Mouse (Mus musculus): ENCODE results near the gene Crybg3. TPM values are rescaled to one million over a fixed set of nuclear protein-coding genes. Genes with fewer than 3 reads are reported as not detected.

Crybg3 gene
- total and polyA plus RNA-seq, 3 experiments = 2.7 to 5.0 (median 2.8) TPM

DNA sequence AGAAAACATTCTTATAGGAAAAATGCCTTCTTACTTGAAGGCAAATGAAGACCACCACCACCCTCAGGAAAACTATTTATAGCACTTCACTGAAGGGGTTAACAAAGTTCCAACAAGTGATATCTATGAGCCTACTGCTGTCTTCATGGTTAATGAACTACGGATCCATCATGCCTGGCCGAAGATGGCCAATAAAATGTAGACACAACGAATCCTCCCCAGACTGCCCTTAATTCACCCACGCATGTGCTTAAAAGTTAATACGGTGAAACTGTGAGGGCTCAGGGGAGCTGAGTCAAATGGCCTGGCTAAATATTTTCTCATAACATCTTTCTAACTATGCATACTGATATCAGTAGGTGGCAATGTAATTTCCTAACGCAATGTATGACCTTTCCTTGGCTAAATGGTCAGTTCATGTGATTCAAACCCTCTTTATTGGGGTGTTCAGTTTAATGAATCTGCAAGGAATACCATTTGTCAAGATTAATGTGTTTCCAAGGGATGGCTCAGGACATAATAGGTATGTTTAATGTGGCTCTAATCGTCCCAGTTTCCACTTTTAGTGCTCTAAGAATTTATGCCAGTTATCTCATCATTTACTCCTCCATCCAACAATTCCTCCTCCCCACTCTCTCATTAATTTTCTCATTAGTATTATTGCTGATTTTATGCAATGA, 155.8 kb downstream of the Crybg3 start:
- no peaks in the 10 kb centered on the region for H3K36me3 ChIP-seq (replicated peaks in 1 of 2; ENCODE audit: control insufficient read depth in 1 of 2, insufficient read depth in 1 of 2, low read length in 1 of 2)
- H3K9me3 ChIP-seq (replicated peaks; ENCODE audit: low read length) = no peaks in the 10 kb centered on the region
- H3K4me3 ChIP-seq (replicated peaks in 1 of 3; ENCODE audit: low read depth in 2 of 3, low read length in 2 of 3, poor library complexity in 1 of 3) = no peak overlapping the region
- no peak overlapping the region for H3K9ac ChIP-seq (ENCODE audit: insufficient read depth, low read depth)
- TF ChIP-seq JUN (IDR thresholded peaks at IDR 0.05; ENCODE audit: insufficient read depth, low read depth, low read length) (no peak), MAFK (IDR thresholded peaks at IDR 0.05; ENCODE audit: insufficient replicate concordance, low read length) (no peak), USF2 (conservative IDR thresholded peaks at IDR 0.05; ENCODE audit: low read depth, low read length) (no peak), KAT2A (IDR thresholded peaks at IDR 0.05; ENCODE audit: insufficient replicate concordance, low read length) (no peak), SIN3A (IDR thresholded peaks at IDR 0.05; ENCODE audit: low read length) (no peak), PAX5 (IDR thresholded peaks at IDR 0.05; ENCODE audit: low read length) (no peak), IRF4 (IDR thresholded peaks at IDR 0.05; ENCODE audit: low read depth, low read length) (no peak), E2F4 (IDR thresholded peaks at IDR 0.05; ENCODE audit: insufficient replicate concordance, low read depth, low read length) (no peak), POLR2A (IDR thresholded peaks at IDR 0.05; ENCODE audit: low read depth, low read length) (no peak), ZMIZ1 (IDR thresholded peaks at IDR 0.05; ENCODE audit: low read depth, low read length) (no peak), ZKSCAN1 (IDR thresholded peaks at IDR 0.05; ENCODE audit: borderline replicate concordance, low read depth, low read length) (no peak), JUND (conservative IDR thresholded peaks at IDR 0.05; ENCODE audit: low read depth, low read length) (no peak), TBP (conservative IDR thresholded peaks at IDR 0.05; ENCODE audit: low read depth, low read length) (no peak), MAX (IDR thresholded peaks at IDR 0.05; ENCODE audit: low read length) (no peak), EP300 (IDR thresholded peaks at IDR 0.05; ENCODE audit: low read length) (no peak), ELF1 (IDR thresholded peaks at IDR 0.05; ENCODE audit: low read depth, low read length) (no peak), NELFE (IDR thresholded peaks at IDR 0.05; ENCODE audit: low read depth, low read length) (no peak), MEF2A (IDR thresholded peaks at IDR 0.05; ENCODE audit: borderline replicate concordance, low read depth, low read length) (no peak), CTCF (conservative IDR thresholded peaks at IDR 0.05 in 1 of 2, IDR thresholded peaks at IDR 0.05 in 1 of 2; ENCODE audit: low read depth in 2 of 2, low read length in 2 of 2) (no peak)
- H3K27ac ChIP-seq (ENCODE audit: insufficient read depth, low read depth) = no peak overlapping the region
- in situ Hi-C loops (cut with MboI; ENCODE audit: low pct_ligation_motif_present, low pct_unique_long_range_greater_than_20kb, low sequenced_read_pairs) = no loop called here
- no peak for DNase-seq (ENCODE audit: extremely low read depth)
- H3K4me1 ChIP-seq (ENCODE audit: control insufficient read depth in 1 of 2, insufficient read depth in 2 of 2) = peaks cover 0 to under 1% of the 10 kb centered on the region in 2 experiments; a peak in 1 of 4 replicates
- dilution Hi-C loops (cut with MboI; ENCODE audit: extremely low pct_ligation_motif_present, extremely low pct_unique_long_range_greater_than_20kb, low sequenced_read_pairs) = no loop called here
- no peak overlapping the region for H3K4me2 ChIP-seq (ENCODE audit: insufficient read depth, low read depth, poor library complexity, severe bottlenecking)
- peaks cover 2% of the 10 kb centered on the region for H3K27me3 ChIP-seq (replicated peaks)
- H3K79me2 ChIP-seq (replicated peaks; ENCODE audit: control insufficient read depth, extremely low read depth, insufficient read depth, poor library complexity, severe bottlenecking) = no peaks in the 10 kb centered on the region

Other genes with a start within 250 kb of the Crybg3 start
- not detected in 2 replicates for gene Olfr209, start 237.0 kb downstream of the Crybg3 start, total RNA-seq (2012; rRNA removed)
- gene Olfr209, start 237.0 kb downstream of the Crybg3 start, total RNA-seq (2014; rRNA removed) = not detected in 2 replicates
- not detected in 2 replicates for gene Olfr209, start 237.0 kb downstream of the Crybg3 start, polyA plus RNA-seq (2012; ENCODE audit: insufficient read length, low read depth)
- not detected in 2 replicates for gene Gabrr3, start 193.6 kb downstream of the Crybg3 start, total RNA-seq (2012; rRNA removed)
- not detected in 2 replicates for gene Gabrr3, start 193.6 kb downstream of the Crybg3 start, total RNA-seq (2014; rRNA removed)
- gene Gabrr3, start 193.6 kb downstream of the Crybg3 start, polyA plus RNA-seq (2012; ENCODE audit: insufficient read length, low read depth) = not detected in 2 replicates
- 53.6 and 59.0 TPM in 2 replicates for gene Riox2, start 129.2 kb downstream of the Crybg3 start, total RNA-seq (2012; rRNA removed)
- gene Riox2, start 129.2 kb downstream of the Crybg3 start, total RNA-seq (2014; rRNA removed) = 43.2 and 47.3 TPM in 2 replicates
- 90.7 and 102 TPM in 2 replicates for gene Riox2, start 129.2 kb downstream of the Crybg3 start, polyA plus RNA-seq (2012; ENCODE audit: insufficient read length, low read depth)
- 0.08 TPM in 1 of 2 replicates, not detected in the other for gene Arl6, start 38.4 kb upstream of the Crybg3 start, total RNA-seq (2012; rRNA removed)
- gene Arl6, start 38.4 kb upstream of the Crybg3 start, total RNA-seq (2014; rRNA removed) = 0.77 and 0.80 TPM in 2 replicates
- 0.23 and 0.25 TPM in 2 replicates for gene Arl6, start 38.4 kb upstream of the Crybg3 start, polyA plus RNA-seq (2012; ENCODE audit: insufficient read length, low read depth)